Mouse (Mus musculus): ENCODE results near the gene Tor2a. TPM values are rescaled to one million over a fixed set of nuclear protein-coding genes. Genes with fewer than 3 reads are reported as not detected.

Gene Tor2a
- polyA plus RNA-seq, 1 experiment from 2014 or later: 61.5 TPM

DNA sequence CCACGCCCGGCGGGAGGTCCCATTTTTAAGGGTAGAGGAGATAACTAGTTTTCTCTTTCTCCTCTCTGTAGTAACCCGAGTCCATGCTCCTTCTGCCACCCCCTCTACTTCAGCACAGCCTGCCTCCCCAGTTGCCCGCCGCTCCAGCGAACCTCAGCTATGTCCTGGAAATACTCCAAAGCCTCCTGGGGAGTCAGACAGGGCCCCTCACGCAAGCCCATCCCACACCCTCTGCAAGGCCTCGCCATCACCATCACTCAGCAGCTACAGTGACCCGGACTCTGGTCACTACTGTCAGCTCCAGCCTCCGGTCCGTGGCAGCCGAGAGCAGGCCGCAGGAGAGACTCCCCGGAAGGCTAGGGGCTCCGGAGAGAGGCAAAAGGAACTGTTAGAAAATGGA, 8.0 kb upstream of the Tor2a start:
- H3K27ac ChIP-seq: no peak overlapping the region
- H3K9me3 ChIP-seq: no peaks in the 10 kb centered on the region
- H3K27me3 ChIP-seq: no peaks in the 10 kb centered on the region
- no peak overlapping the region for H3K4me2 ChIP-seq (replicated peaks)
- peaks cover 16% of the 10 kb centered on the region for H3K4me1 ChIP-seq
- no peak for ATAC-seq (ENCODE audit: insufficient number of reproducible peaks, insufficient read depth, low FRiP score, low TSS enrichment)
- no peak overlapping the region for H3K4me3 ChIP-seq
- H3K9ac ChIP-seq: no peak overlapping the region
- peaks cover 30% of the 10 kb centered on the region for H3K36me3 ChIP-seq
- 90% methylated on average over 16 of the region's 16 CpGs for WGBS

DNA sequence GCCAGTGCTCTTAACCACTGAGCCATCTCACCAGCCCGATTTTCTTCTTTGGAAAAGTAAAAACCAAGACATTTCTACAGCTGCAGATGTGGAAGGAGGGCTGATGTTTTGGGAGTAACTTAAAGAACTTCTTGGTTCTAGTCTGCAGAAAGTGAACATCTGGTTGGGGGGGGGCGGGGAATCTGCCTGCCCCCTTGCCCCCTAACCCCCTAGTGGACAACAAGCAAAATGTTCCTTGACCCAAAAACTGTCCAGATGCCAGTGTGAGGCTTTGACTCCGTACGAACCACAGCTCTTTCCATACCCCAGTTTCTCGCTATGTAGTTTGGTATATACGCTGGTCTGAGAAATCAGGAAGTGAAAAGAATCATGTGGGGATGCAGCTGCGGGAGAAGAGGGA, 6.8 kb upstream of the Tor2a start:
- H3K9ac ChIP-seq: no peak overlapping the region
- H3K4me3 ChIP-seq: no peak overlapping the region
- H3K27me3 ChIP-seq: no peaks in the 10 kb centered on the region
- no peak overlapping the region for H3K27ac ChIP-seq
- no peak for ATAC-seq (ENCODE audit: insufficient number of reproducible peaks, insufficient read depth, low FRiP score, low TSS enrichment)
- H3K4me2 ChIP-seq (replicated peaks): no peak overlapping the region
- H3K9me3 ChIP-seq: no peaks in the 10 kb centered on the region
- peaks cover 30% of the 10 kb centered on the region for H3K36me3 ChIP-seq
- WGBS: 69% methylated on average over 7 of the region's 7 CpGs
- H3K4me1 ChIP-seq: peaks cover 16% of the 10 kb centered on the region

DNA sequence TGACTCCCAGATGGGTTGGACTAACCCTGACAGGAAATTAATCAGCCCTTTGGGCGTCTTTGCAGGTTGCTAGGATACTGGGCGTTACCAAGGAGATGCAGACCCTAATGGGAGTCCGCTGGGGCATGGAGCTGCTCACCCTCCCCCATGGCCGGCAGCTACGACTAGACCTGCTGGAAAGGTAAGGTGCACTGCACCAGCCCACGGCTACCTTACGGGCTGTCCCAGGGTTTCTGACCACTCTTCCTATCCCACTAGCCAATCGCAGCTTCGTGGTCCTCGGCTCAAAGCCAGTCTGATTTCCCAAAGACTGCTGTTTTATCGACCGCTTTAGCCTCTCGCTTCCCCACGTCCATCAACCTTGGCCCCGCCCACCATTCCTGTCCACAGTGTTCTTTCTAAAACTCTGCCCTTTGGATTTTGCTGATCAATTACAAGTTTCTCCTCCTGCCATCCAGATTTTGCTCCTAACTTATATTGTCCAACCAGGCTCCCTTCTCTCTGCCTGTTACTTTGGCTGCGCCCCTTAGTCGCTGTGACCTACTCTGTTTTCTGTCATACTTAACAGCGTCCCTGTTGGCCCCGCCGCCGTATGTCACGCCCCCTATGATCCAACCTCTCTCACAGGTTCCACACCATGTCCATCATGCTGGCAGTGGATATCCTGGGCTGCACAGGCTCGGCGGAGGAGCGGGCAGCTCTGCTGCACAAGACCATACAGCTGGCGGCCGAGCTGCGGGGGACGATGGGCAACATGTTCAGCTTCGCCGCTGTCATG, 6.0 kb upstream of the Tor2a start:
- Histone ChIP-seq H3K27ac (peak overlapping the region; percentile 47), H3K4me2 (replicated peaks) (peak overlapping the region; percentile 62), H3K27me3 (no peaks in the 10 kb centered on the region), H3K4me3 (peak overlapping the region; percentile 37), H3K9me3 (no peaks in the 10 kb centered on the region), H3K36me3 (peaks cover 25% of the 10 kb centered on the region), H3K9ac (peak overlapping the region; percentile 45; the same call in 1 of the 2 replicates), H3K4me1 (peaks cover 16% of the 10 kb centered on the region)
- ATAC-seq (ENCODE audit: insufficient number of reproducible peaks, insufficient read depth, low FRiP score, low TSS enrichment): peak; percentile 87
- WGBS: 4% methylated on average over 31 of the region's 31 CpGs

DNA sequence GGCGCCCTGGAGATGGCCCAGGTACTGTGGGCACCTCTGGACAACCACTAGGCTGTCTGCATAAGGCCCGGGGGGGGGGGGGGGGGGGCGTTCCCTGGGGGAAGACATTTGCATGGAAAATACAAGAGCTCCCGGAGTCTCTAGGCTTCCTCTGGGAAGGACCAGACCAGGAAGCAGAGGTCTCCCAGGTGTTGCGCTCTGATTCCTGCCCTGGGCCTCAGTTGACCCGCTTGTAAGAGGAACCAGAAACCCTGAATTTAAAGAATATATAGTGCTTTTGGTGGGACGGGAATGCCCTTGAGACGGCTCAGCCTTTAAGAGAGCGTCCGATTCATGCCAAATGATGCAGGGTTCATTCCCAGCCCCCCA, 5.4 kb upstream of the Tor2a start:
- H3K9me3 ChIP-seq: no peaks in the 10 kb centered on the region
- H3K4me2 ChIP-seq (replicated peaks): peak overlapping the region; percentile 62
- no peaks in the 10 kb centered on the region for H3K27me3 ChIP-seq
- H3K36me3 ChIP-seq: peaks cover 21% of the 10 kb centered on the region
- WGBS: 25% methylated on average over 10 of the region's 10 CpGs
- peak overlapping the region; percentile 45; the same call in 1 of the 2 replicates for H3K9ac ChIP-seq
- peak overlapping the region; percentile 47; the same call in 1 of the 2 replicates for H3K27ac ChIP-seq
- ATAC-seq (ENCODE audit: insufficient number of reproducible peaks, insufficient read depth, low FRiP score, low TSS enrichment): no peak
- H3K4me1 ChIP-seq: peaks cover 16% of the 10 kb centered on the region
- H3K4me3 ChIP-seq: peak overlapping the region; percentile 37

DNA sequence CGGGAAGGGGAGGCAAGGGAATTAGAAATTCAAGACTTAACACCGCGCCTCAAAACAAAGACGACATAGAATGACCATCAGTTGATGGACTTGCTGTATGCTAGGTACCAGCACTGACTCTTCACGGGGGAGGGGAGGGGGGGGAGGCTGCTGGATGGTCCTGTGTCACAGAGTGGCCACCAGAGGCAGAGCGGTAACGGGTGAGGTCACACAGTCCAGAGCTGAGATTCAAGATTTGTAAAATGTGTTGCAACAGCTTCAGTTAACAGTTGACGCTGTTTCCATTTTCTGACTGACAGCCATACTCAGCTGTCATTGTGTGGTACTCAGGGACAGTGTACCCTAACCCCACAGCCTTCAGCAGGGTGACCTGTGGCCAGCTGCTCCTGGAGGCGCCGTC, 4.9 kb upstream of the Tor2a start:
- peaks cover 18% of the 10 kb centered on the region for H3K36me3 ChIP-seq

DNA sequence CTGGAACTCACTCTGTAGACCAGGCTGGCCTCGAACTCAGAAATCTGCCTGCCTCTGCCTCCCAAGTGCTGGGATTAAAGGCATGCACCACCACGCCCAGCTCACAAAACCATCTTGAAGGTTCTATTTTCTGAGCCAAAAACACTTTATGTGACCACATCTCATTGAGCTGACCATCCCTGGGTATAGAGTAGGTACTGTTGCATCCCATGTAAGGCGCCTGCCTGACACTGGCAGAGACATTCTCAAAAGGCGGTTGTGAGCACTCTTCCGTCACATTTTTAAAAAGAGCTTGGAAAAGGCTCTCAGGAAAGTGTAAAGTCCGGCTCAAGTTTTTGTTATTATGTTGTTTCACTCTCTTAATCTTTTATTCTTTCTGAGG, 369 bp upstream of the Tor2a start:
- no peak for ATAC-seq (ENCODE audit: insufficient number of reproducible peaks, insufficient read depth, low FRiP score, low TSS enrichment)
- Histone ChIP-seq H3K4me2 (replicated peaks) (peak overlapping the region; percentile 53), H3K27ac (no peak overlapping the region), H3K4me1 (peaks cover 14% of the 10 kb centered on the region), H3K9me3 (no peaks in the 10 kb centered on the region), H3K27me3 (no peaks in the 10 kb centered on the region), H3K36me3 (peaks cover 24% of the 10 kb centered on the region), H3K4me3 (no peak overlapping the region), H3K9ac (no peak overlapping the region)
- 35% methylated on average over 6 of the region's 6 CpGs for WGBS

More for the DNA sequence above, 4.9 kb upstream of the Tor2a start:
- no peak for ATAC-seq (ENCODE audit: insufficient number of reproducible peaks, insufficient read depth, low FRiP score, low TSS enrichment)
- Histone ChIP-seq H3K27ac (no peak overlapping the region), H3K27me3 (no peaks in the 10 kb centered on the region), H3K4me1 (peaks cover 16% of the 10 kb centered on the region), H3K9ac (no peak overlapping the region), H3K4me2 (replicated peaks) (peak overlapping the region; percentile 62; the same call in 1 of the 2 replicates), H3K9me3 (no peaks in the 10 kb centered on the region), H3K4me3 (no peak overlapping the region)
- WGBS: 67% methylated on average over 10 of the region's 10 CpGs

DNA sequence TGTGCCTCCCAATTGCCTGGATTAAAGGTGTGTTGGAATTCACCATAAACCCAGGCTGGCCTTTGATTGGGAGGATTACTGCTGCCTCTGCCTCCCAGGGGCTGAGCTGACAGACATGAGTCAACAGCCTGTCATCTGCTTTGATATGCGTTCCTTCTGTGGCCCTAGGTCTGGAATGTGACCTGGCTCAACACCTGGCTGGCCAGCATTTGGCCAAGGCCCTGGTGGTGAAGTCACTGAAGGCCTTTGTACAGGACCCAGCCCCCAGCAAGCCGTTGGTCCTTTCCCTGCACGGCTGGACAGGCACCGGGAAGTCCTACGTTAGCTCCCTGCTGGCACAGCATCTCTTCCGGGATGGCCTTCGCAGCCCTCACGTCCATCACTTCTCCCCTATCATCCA, 1.5 kb downstream of the Tor2a start:
- Histone ChIP-seq H3K9me3 (no peaks in the 10 kb centered on the region), H3K36me3 (peaks cover 35% of the 10 kb centered on the region), H3K4me1 (peaks cover 8% of the 10 kb centered on the region; the same call in 1 of the 2 replicates), H3K9ac (no peak overlapping the region), H3K27ac (no peak overlapping the region), H3K27me3 (no peaks in the 10 kb centered on the region), H3K4me3 (no peak overlapping the region), H3K4me2 (replicated peaks) (no peak overlapping the region)
- 74% methylated on average over 8 of the region's 8 CpGs for WGBS
- ATAC-seq (ENCODE audit: insufficient number of reproducible peaks, insufficient read depth, low FRiP score, low TSS enrichment): no peak

DNA sequence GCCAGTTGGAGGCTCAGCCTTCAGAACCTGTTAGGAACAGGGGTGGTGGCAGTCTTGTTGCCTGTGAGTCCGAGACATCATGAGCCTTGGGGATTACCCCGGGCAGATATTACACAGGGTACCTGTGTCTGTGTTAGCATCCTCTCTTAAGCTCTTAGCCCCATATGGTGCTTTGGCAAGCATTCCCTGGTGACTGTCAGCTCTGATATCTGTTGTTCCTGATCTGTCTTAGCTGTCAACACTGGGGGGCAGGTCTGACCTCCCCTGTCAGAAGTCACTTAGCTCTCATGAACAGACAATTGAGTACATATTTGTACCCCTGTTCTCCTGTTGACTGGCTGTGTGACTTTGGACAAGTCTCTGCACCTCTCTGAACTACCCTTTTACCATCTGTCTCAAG, 2.0 kb downstream of the Tor2a start:
- Histone ChIP-seq H3K9ac (no peak overlapping the region), H3K27ac (no peak overlapping the region), H3K27me3 (no peaks in the 10 kb centered on the region), H3K4me3 (no peak overlapping the region), H3K9me3 (no peaks in the 10 kb centered on the region), H3K4me2 (replicated peaks) (no peak overlapping the region), H3K36me3 (peaks cover 35% of the 10 kb centered on the region), H3K4me1 (peaks cover 8% of the 10 kb centered on the region; the same call in 1 of the 2 replicates)
- ATAC-seq (ENCODE audit: insufficient number of reproducible peaks, insufficient read depth, low FRiP score, low TSS enrichment): no peak
- 79% methylated on average over 2 of the region's 2 CpGs for WGBS

DNA sequence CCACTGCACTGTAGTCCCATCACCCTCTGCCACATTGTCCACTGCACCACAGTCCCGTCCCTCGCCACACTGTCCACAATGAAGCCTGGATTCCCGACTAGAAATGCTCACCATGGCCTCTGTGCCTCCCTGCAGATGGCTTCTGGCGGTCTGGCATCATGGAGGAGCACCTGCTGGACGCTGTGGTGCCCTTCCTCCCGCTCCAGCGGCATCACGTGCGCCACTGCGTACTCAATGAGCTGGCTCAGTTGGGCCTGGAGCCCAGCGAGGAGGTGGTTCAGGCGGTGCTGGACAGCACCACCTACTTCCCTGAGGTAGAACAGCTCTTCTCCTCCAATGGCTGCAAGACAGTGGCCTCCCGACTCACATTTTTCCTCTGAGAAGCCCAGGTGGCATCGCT, 4.3 kb downstream of the Tor2a start:
- H3K4me1 ChIP-seq: peaks cover 8% of the 10 kb centered on the region; the same call in 1 of the 2 replicates
- H3K27ac ChIP-seq: no peak overlapping the region
- H3K9me3 ChIP-seq: no peaks in the 10 kb centered on the region
- peaks cover 35% of the 10 kb centered on the region for H3K36me3 ChIP-seq
- no peak for ATAC-seq (ENCODE audit: insufficient number of reproducible peaks, insufficient read depth, low FRiP score, low TSS enrichment)
- WGBS: 87% methylated on average over 14 of the region's 14 CpGs
- no peaks in the 10 kb centered on the region for H3K27me3 ChIP-seq
- H3K4me2 ChIP-seq (replicated peaks): no peak overlapping the region
- no peak overlapping the region for H3K4me3 ChIP-seq
- H3K9ac ChIP-seq: no peak overlapping the region

DNA sequence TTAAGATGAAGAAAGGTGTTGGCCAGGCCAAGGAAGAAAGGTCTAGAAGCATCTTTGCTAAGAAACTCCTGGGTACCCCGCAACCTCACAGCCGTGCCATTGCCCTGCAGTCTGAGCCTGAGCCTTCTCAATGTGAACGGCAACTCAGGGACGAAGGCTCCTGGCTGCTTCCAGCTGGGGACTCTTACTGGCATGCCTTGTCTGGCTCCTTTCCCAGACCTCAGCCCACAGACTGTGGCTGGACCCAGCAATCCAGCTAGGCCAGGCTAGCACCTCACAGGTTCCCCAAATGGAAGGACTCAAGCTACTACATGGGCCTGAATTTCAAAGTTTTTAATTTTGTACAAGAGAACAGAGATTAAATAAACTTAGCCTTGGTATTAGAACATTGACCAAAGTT, 4.8 kb downstream of the Tor2a start:
- Histone ChIP-seq H3K9me3 (no peaks in the 10 kb centered on the region), H3K27ac (no peak overlapping the region), H3K27me3 (no peaks in the 10 kb centered on the region), H3K9ac (no peak overlapping the region), H3K4me3 (no peak overlapping the region), H3K4me1 (peaks cover 8% of the 10 kb centered on the region; the same call in 1 of the 2 replicates), H3K36me3 (peaks cover 35% of the 10 kb centered on the region), H3K4me2 (replicated peaks) (no peak overlapping the region)
- ATAC-seq (ENCODE audit: insufficient number of reproducible peaks, insufficient read depth, low FRiP score, low TSS enrichment): no peak
- 95% methylated on average over 4 of the region's 4 CpGs for WGBS

DNA sequence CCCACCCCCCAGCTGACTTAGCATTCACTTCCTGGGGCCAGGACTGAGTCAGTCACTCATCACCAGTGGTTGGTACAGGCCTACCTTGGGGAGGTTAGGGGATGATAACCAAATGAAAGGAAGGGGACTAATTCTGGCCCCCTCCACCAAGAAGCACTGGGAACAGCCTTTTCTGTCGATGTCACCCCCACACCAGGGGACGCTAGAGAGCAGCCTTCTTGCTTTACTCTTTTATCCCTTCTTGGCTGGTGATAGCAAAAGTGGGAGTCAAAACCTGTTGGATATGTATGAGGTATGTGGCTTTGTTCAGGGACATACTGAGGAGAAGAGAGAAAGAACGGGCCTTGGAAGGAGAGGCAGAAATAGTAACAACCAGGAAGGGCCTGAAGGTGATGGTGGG, 6.3 kb downstream of the Tor2a start:
- no peak overlapping the region for H3K27ac ChIP-seq
- no peak overlapping the region for H3K4me3 ChIP-seq
- no peaks in the 10 kb centered on the region for H3K9me3 ChIP-seq
- 78% methylated on average over 3 of the region's 3 CpGs for WGBS
- H3K27me3 ChIP-seq: no peaks in the 10 kb centered on the region
- H3K4me1 ChIP-seq: peaks cover 5% of the 10 kb centered on the region; the same call in 1 of the 2 replicates
- no peak overlapping the region for H3K4me2 ChIP-seq (replicated peaks)
- no peak overlapping the region for H3K9ac ChIP-seq
- ATAC-seq (ENCODE audit: insufficient number of reproducible peaks, insufficient read depth, low FRiP score, low TSS enrichment): no peak
- H3K36me3 ChIP-seq: peaks cover 35% of the 10 kb centered on the region

DNA sequence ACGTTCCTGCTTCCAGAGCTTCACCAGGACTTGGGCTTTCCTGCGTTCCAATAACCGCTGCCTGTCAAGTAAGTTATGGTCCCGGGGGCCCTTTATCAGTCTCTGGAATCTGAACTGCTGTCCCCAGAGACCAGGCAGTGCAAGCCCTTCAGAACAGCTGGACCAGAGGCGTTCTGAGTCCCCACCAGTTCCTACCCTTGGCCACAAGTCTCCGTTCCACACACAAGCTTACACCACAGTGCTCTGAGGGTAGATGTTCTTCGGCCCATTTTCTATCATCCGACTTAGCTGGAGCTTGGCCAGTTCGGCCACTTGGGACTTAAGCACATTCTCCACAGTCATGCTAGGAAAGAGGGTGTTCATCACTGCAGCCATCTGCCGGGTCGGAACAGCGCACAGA, 10.2 kb downstream of the Tor2a start:
- Histone ChIP-seq H3K36me3 (peaks cover 12% of the 10 kb centered on the region), H3K27ac (no peak overlapping the region), H3K4me1 (peaks cover 9% of the 10 kb centered on the region; the same call in 1 of the 2 replicates), H3K4me3 (no peak overlapping the region), H3K9ac (no peak overlapping the region), H3K27me3 (no peaks in the 10 kb centered on the region), H3K9me3 (no peaks in the 10 kb centered on the region), H3K4me2 (replicated peaks) (no peak overlapping the region)
- 79% methylated on average over 12 of the region's 12 CpGs for WGBS
- ATAC-seq (ENCODE audit: insufficient number of reproducible peaks, insufficient read depth, low FRiP score, low TSS enrichment): no peak
